Mouse (Mus musculus) E14TG2a.4 (cell line): ENCODE data around the gene Wwp2.

Source experiments
- H3K27me3 ChIP-seq: 2 replicates; pipeline ENCODE4 v1.6.1; 2014; ENCODE audit warnings: low read length, control low read depth; ENCODE audit not compliant: insufficient read depth
- H3K36me3 ChIP-seq: 2 replicates; pipeline ENCODE4 v1.6.1; 2014; ENCODE audit warnings: low read length, control low read depth; ENCODE audit not compliant: insufficient read depth
- H3K4me1 ChIP-seq: replicated peaks from 2 replicates; pipeline ENCODE4 v1.6.1; 2014; ENCODE audit warnings: low read depth, low read length, control low read depth
- H3K4me3 ChIP-seq: replicated peaks from 2 replicates; pipeline ENCODE4 v1.5.1; 2014; ENCODE audit warnings: mild to moderate bottlenecking, low read length
- H3K9me3 ChIP-seq: 2 replicates; pipeline ENCODE4 v1.6.1; 2014; ENCODE audit warnings: low read length, control low read depth
- CTCF ChIP-seq: conservative IDR thresholded peaks from 2 replicates; pipeline ENCODE4 v1.5.1; 2014; ENCODE audit warnings: low read length
- NANOG ChIP-seq: IDR thresholded peaks from 2 replicates; pipeline ENCODE4 v1.6.1; 2014; ENCODE audit warnings: borderline replicate concordance, low read length, mixed read lengths
- POU5F1 ChIP-seq: IDR thresholded peaks from 2 replicates; pipeline ENCODE4 v1.6.1; 2014; ENCODE audit warnings: low read length, borderline replicate concordance

The Wwp2 gene

DNA sequence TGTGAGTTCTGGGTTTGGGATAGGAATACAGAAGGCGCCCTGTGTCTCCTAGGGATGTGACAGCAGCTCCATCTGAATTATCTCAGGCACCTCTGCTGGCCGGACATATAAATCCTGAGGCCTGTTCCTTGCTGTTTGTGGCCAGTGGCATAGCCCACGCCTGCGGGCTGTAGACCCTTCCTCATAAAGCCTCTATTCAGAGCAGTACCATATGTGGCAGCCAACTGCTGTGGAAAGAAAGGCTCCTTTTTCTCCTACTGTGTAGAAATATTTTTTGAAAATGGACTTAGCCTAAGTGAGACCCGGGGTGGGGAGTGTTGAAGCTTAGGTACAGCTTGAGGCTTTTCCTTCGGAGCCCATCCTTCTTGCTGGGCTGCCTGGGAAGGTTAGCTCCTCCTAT lies 22.1 kb downstream of the Wwp2 start:
- Histone ChIP-seq H3K9me3 (no peaks in the 10 kb centered on the region), H3K4me1 (peaks cover 19% of the 10 kb centered on the region), H3K36me3 (peaks cover 89% of the 10 kb centered on the region), H3K27me3 (no peaks in the 10 kb centered on the region), H3K4me3 (no peak overlapping the region)
- TF ChIP-seq CTCF (no peak), POU5F1 (no peak), NANOG (no peak)

DNA sequence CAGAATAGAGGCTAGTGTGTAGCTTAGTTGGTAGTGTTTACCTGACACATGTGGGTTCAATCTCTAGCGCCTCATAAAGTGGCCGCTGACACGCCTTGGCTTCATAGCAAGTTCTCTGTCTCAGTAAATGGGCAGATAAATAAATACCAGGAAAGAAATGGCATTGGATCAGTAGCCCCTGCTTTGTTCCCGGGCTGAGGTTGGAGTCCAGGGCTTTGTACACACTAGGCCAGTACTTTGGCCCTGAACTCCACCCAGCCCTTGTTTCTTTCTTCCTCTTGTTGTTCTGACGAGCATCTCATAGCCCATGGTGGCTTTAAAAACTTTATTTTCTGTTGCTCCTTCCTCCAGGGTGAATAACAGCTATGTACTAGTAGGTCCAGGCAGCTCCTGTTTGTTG lies 26.3 kb downstream of the Wwp2 start:
- H3K36me3 ChIP-seq, result peaks cover 86% of the 10 kb centered on the region
- no peaks in the 10 kb centered on the region for H3K27me3 ChIP-seq
- TF ChIP-seq CTCF, result no peak
- TF ChIP-seq NANOG, result no peak
- TF ChIP-seq POU5F1, result no peak
- no peaks in the 10 kb centered on the region for H3K4me1 ChIP-seq
- no peak overlapping the region for H3K4me3 ChIP-seq
- H3K9me3 ChIP-seq, result no peaks in the 10 kb centered on the region

- no peak overlapping the region for H3K4me3 ChIP-seq
- TF ChIP-seq CTCF (no peak), NANOG (no peak), POU5F1 (no peak)
Measured at GRCm38 (mm10) chr8:107465332-107465990, 29.3 kb downstream of the Wwp2 start.

DNA sequence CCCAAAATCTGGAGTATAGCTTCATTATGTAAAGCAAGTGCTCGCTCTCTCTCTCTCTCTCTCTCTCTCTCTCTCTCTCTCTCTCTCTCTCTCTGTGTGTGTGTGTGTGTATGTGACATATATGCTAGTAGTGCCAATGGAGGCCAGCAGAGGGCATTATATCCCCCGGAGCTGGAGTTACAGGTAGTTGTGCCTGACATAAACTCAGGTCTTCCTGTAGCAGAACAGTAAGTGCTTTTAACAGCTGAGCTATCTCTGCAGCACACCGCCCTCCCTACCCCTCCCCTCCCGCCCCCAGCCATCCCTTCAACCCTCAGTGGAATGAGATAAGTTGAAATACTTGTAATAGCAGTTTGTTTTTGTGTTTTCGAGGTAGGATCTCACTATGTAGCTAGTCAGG lies 30.5 kb downstream of the Wwp2 start:
- H3K9me3 ChIP-seq, result no peaks in the 10 kb centered on the region
- H3K36me3 ChIP-seq, result peaks cover 80% of the 10 kb centered on the region
- TF ChIP-seq NANOG (no peak), CTCF (peak; percentile 36), POU5F1 (no peak)
- no peak overlapping the region for H3K4me3 ChIP-seq
- peaks cover 7% of the 10 kb centered on the region; the same call in 1 of the 2 replicates for H3K4me1 ChIP-seq
- no peaks in the 10 kb centered on the region for H3K27me3 ChIP-seq

More at GRCm38 (mm10) chr8:107465332-107465990, 29.3 kb downstream of the Wwp2 start:
- no peaks in the 10 kb centered on the region for H3K9me3 ChIP-seq
- peaks cover 3% of the 10 kb centered on the region; the same call in 1 of the 2 replicates for H3K4me1 ChIP-seq
- H3K27me3 ChIP-seq, result no peaks in the 10 kb centered on the region
- H3K36me3 ChIP-seq, result peaks cover 85% of the 10 kb centered on the region

- no peak overlapping the region for H3K4me3 ChIP-seq
- H3K36me3 ChIP-seq, result peaks cover 79% of the 10 kb centered on the region
- H3K4me1 ChIP-seq, result peaks cover 11% of the 10 kb centered on the region; the same call in 1 of the 2 replicates
- H3K27me3 ChIP-seq, result no peaks in the 10 kb centered on the region
- no peak for TF ChIP-seq NANOG
- TF ChIP-seq CTCF, result no peak
- no peak for TF ChIP-seq POU5F1
- no peaks in the 10 kb centered on the region for H3K9me3 ChIP-seq
Measured at GRCm38 (mm10) chr8:107468811-107469302, 32.7 kb downstream of the Wwp2 start.

- Histone ChIP-seq H3K4me1 (peaks cover 13% of the 10 kb centered on the region; the same call in 1 of the 2 replicates), H3K9me3 (no peaks in the 10 kb centered on the region)
- no peak for TF ChIP-seq POU5F1
- no peak for TF ChIP-seq NANOG
- TF ChIP-seq CTCF, result no peak
Measured at GRCm38 (mm10) chr8:107470302-107470701, 34.1 kb downstream of the Wwp2 start.

DNA sequence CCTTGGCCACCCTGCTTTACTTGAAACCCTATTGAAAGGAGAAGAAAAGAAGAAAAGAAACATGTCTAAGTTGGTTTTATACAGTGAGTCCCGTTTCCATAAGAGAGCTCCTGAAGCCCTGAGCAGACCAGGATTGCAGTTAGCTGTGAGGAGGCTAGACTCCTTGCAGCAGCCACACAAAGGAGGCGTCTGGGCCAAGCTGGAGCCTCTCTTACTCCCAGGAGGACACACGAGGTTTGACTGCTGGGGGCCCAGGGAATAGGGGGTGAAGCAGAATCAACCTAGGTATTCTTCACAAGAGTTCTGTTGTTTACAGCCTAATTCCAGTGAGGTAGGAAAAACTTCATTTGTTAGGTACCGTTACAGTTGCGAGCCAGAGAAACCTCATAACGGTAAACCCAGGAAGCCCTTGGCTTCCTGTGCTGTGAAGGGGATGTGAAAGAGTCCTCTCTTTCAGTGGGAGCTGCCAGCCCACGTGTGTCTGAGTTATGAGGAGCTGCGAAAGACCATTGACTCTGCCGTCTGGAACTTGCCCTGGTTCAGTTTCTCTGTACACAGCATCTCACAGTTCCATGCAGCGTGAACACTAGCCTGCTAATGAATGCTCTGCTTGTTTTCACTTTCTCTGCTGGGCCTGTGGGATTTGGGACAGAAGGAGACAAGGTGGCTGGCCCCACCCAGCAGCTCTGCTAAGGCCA lies 36.4 kb downstream of the Wwp2 start:
- Histone ChIP-seq H3K4me3 (no peak overlapping the region), H3K27me3 (no peaks in the 10 kb centered on the region), H3K36me3 (peaks cover 78% of the 10 kb centered on the region), H3K4me1 (peaks cover 34% of the 10 kb centered on the region), H3K9me3 (no peaks in the 10 kb centered on the region)
- TF ChIP-seq NANOG (no peak), CTCF (no peak), POU5F1 (no peak)

More at GRCm38 (mm10) chr8:107470302-107470701, 34.1 kb downstream of the Wwp2 start:
- Histone ChIP-seq H3K4me3 (no peak overlapping the region), H3K36me3 (peaks cover 78% of the 10 kb centered on the region), H3K27me3 (no peaks in the 10 kb centered on the region)

- Histone ChIP-seq H3K9me3 (no peaks in the 10 kb centered on the region), H3K27me3 (no peaks in the 10 kb centered on the region), H3K36me3 (peaks cover 81% of the 10 kb centered on the region), H3K4me3 (no peak overlapping the region), H3K4me1 (peaks cover 36% of the 10 kb centered on the region)
- no peak for TF ChIP-seq CTCF
- no peak for TF ChIP-seq NANOG
- TF ChIP-seq POU5F1, result no peak
Measured at GRCm38 (mm10) chr8:107473369-107473768, 37.2 kb downstream of the Wwp2 start.
